Mouse (Mus musculus): ENCODE measurements around the gene Dmbt1. TPM values are rescaled to one million over a fixed set of nuclear protein-coding genes. Genes with fewer than 3 reads are reported as not detected.
A peak's percentile ranks its signal among the peaks of the same experiment; 100 is the strongest.
"Not testable (repeated sequence)": the region's sequence is repeated elsewhere in the genome, so short reads cannot be mapped to it uniquely, and the experiment has no call there.

The Dmbt1 gene
- polyA plus RNA-seq, 1 experiment from 2014 or later = not detected

- ATAC-seq (ENCODE audit: low FRiP score) = no peak
- Histone ChIP-seq H3K4me2 (replicated peaks; ENCODE audit: low read depth, low read length) (no peak overlapping the region), H3K9ac (ENCODE audit: low read depth, low read length) (no peak overlapping the region), H3K4me1 (replicated peaks; ENCODE audit: control insufficient read depth, insufficient read depth, low read length) (no peaks in the 10 kb centered on the region), H3K4me3 (ENCODE audit: low read depth, low read length) (no peak overlapping the region), H3K27ac (ENCODE audit: low read depth, low read length) (no peak overlapping the region), H3K27me3 (ENCODE audit: control insufficient read depth, insufficient read depth, low read length) (no peaks in the 10 kb centered on the region), H3K36me3 (ENCODE audit: control insufficient read depth, insufficient read depth, low read length) (no peaks in the 10 kb centered on the region), H3K9me3 (ENCODE audit: control insufficient read depth, low read length) (no peaks in the 10 kb centered on the region)
- 94% methylated on average over 3 of the region's 3 CpGs for WGBS
- no peak for DNase-seq (ENCODE audit: low spot score)
These were observed 4.5 kb downstream of the Dmbt1 start for GRCm38 (mm10) chr7:131036396-131036795.

- no peaks in the 10 kb centered on the region for H3K36me3 ChIP-seq (ENCODE audit: control insufficient read depth, insufficient read depth, low read length)
- no peak for ATAC-seq (ENCODE audit: low FRiP score)
- H3K4me1 ChIP-seq (replicated peaks; ENCODE audit: control insufficient read depth, insufficient read depth, low read length) = no peaks in the 10 kb centered on the region
- H3K4me2 ChIP-seq (replicated peaks; ENCODE audit: low read depth, low read length) = no peak overlapping the region
- no peak overlapping the region for H3K9ac ChIP-seq (ENCODE audit: low read depth, low read length)
- WGBS = 95% methylated on average over 2 of the region's 2 CpGs
- H3K27ac ChIP-seq (ENCODE audit: low read depth, low read length) = no peak overlapping the region
- no peaks in the 10 kb centered on the region for H3K27me3 ChIP-seq (ENCODE audit: control insufficient read depth, insufficient read depth, low read length)
- no peaks in the 10 kb centered on the region for H3K9me3 ChIP-seq (ENCODE audit: control insufficient read depth, low read length)
- no peak overlapping the region for H3K4me3 ChIP-seq (ENCODE audit: low read depth, low read length)
- DNase-seq (ENCODE audit: low spot score) = no peak
These were observed 5.2 kb downstream of the Dmbt1 start for GRCm38 (mm10) chr7:131037083-131037482.

- not testable (repeated sequence) for ATAC-seq (ENCODE audit: low FRiP score); H3K4me3 ChIP-seq (ENCODE audit: low read depth, low read length); H3K9me3 ChIP-seq (ENCODE audit: control insufficient read depth, low read length); H3K36me3 ChIP-seq (ENCODE audit: control insufficient read depth, insufficient read depth, low read length); H3K27ac ChIP-seq (ENCODE audit: low read depth, low read length); H3K27me3 ChIP-seq (ENCODE audit: control insufficient read depth, insufficient read depth, low read length); H3K9ac ChIP-seq (ENCODE audit: low read depth, low read length); H3K4me2 ChIP-seq (replicated peaks; ENCODE audit: low read depth, low read length); DNase-seq (ENCODE audit: low spot score); H3K4me1 ChIP-seq (replicated peaks; ENCODE audit: control insufficient read depth, insufficient read depth, low read length)
- 90% methylated on average over 8 of the region's 8 CpGs for WGBS
These were observed 8.9 kb downstream of the Dmbt1 start for GRCm38 (mm10) chr7:131040760-131041159.

GRCm38 (mm10) chr7:131042657-131043056 is 10.8 kb downstream of the Dmbt1 start:
- H3K9me3 ChIP-seq (ENCODE audit: control insufficient read depth, low read length) = no peaks in the 10 kb centered on the region
- DNase-seq (ENCODE audit: low spot score) (peak; percentile 3), ATAC-seq (ENCODE audit: low FRiP score) (no peak)
- H3K4me2 ChIP-seq (replicated peaks; ENCODE audit: low read depth, low read length) = no peak overlapping the region
- H3K9ac ChIP-seq (ENCODE audit: low read depth, low read length) = no peak overlapping the region
- H3K4me3 ChIP-seq (ENCODE audit: low read depth, low read length) = no peak overlapping the region
- WGBS = 84% methylated on average over 1 of the region's 1 CpGs
- H3K27me3 ChIP-seq (ENCODE audit: control insufficient read depth, insufficient read depth, low read length) = no peaks in the 10 kb centered on the region
- H3K27ac ChIP-seq (ENCODE audit: low read depth, low read length) = no peak overlapping the region
- no peaks in the 10 kb centered on the region for H3K36me3 ChIP-seq (ENCODE audit: control insufficient read depth, insufficient read depth, low read length)
- no peaks in the 10 kb centered on the region for H3K4me1 ChIP-seq (replicated peaks; ENCODE audit: control insufficient read depth, insufficient read depth, low read length)

GRCm38 (mm10) chr7:131045258-131045835 is 13.5 kb downstream of the Dmbt1 start:
- not testable (repeated sequence) for H3K36me3 ChIP-seq (ENCODE audit: control insufficient read depth, insufficient read depth, low read length); ATAC-seq (ENCODE audit: low FRiP score); H3K4me2 ChIP-seq (replicated peaks; ENCODE audit: low read depth, low read length); H3K9ac ChIP-seq (ENCODE audit: low read depth, low read length); H3K27ac ChIP-seq (ENCODE audit: low read depth, low read length); H3K4me1 ChIP-seq (replicated peaks; ENCODE audit: control insufficient read depth, insufficient read depth, low read length); H3K9me3 ChIP-seq (ENCODE audit: control insufficient read depth, low read length); H3K4me3 ChIP-seq (ENCODE audit: low read depth, low read length); H3K27me3 ChIP-seq (ENCODE audit: control insufficient read depth, insufficient read depth, low read length)
- WGBS = 42% methylated on average over 3 of the region's 3 CpGs
- DNase-seq (ENCODE audit: low spot score) = peak; percentile 13

GRCm38 (mm10) chr7:131049829-131050228 is 18.0 kb downstream of the Dmbt1 start:
- H3K4me2 ChIP-seq (replicated peaks; ENCODE audit: low read depth, low read length); H3K4me1 ChIP-seq (replicated peaks; ENCODE audit: control insufficient read depth, insufficient read depth, low read length); DNase-seq (ENCODE audit: low spot score); ATAC-seq (ENCODE audit: low FRiP score); H3K9ac ChIP-seq (ENCODE audit: low read depth, low read length); H3K4me3 ChIP-seq (ENCODE audit: low read depth, low read length); H3K27me3 ChIP-seq (ENCODE audit: control insufficient read depth, insufficient read depth, low read length); H3K27ac ChIP-seq (ENCODE audit: low read depth, low read length); H3K9me3 ChIP-seq (ENCODE audit: control insufficient read depth, low read length); H3K36me3 ChIP-seq (ENCODE audit: control insufficient read depth, insufficient read depth, low read length): not testable (repeated sequence)
- WGBS = 86% methylated on average over 8 of the region's 8 CpGs

GRCm38 (mm10) chr7:131054808-131055370 is 23.0 kb downstream of the Dmbt1 start:
- no peaks in the 10 kb centered on the region for H3K9me3 ChIP-seq (ENCODE audit: control insufficient read depth, low read length)
- H3K4me3 ChIP-seq (ENCODE audit: low read depth, low read length) = no peak overlapping the region
- no peak overlapping the region for H3K4me2 ChIP-seq (replicated peaks; ENCODE audit: low read depth, low read length)
- H3K4me1 ChIP-seq (replicated peaks; ENCODE audit: control insufficient read depth, insufficient read depth, low read length) = no peaks in the 10 kb centered on the region
- H3K9ac ChIP-seq (ENCODE audit: low read depth, low read length) = no peak overlapping the region
- no peaks in the 10 kb centered on the region for H3K27me3 ChIP-seq (ENCODE audit: control insufficient read depth, insufficient read depth, low read length)
- H3K36me3 ChIP-seq (ENCODE audit: control insufficient read depth, insufficient read depth, low read length) = no peaks in the 10 kb centered on the region
- H3K27ac ChIP-seq (ENCODE audit: low read depth, low read length) = no peak overlapping the region
- ATAC-seq (ENCODE audit: low FRiP score) (no peak), DNase-seq (ENCODE audit: low spot score) (peak; percentile 40)

- not testable (repeated sequence) for H3K36me3 ChIP-seq (ENCODE audit: control insufficient read depth, insufficient read depth, low read length); ATAC-seq (ENCODE audit: low FRiP score); H3K27ac ChIP-seq (ENCODE audit: low read depth, low read length); DNase-seq (ENCODE audit: low spot score); H3K27me3 ChIP-seq (ENCODE audit: control insufficient read depth, insufficient read depth, low read length); H3K4me3 ChIP-seq (ENCODE audit: low read depth, low read length); H3K9me3 ChIP-seq (ENCODE audit: control insufficient read depth, low read length); H3K9ac ChIP-seq (ENCODE audit: low read depth, low read length); H3K4me1 ChIP-seq (replicated peaks; ENCODE audit: control insufficient read depth, insufficient read depth, low read length); H3K4me2 ChIP-seq (replicated peaks; ENCODE audit: low read depth, low read length)
- 82% methylated on average over 9 of the region's 9 CpGs for WGBS
These were observed 26.1 kb downstream of the Dmbt1 start for GRCm38 (mm10) chr7:131057918-131058317.

- not testable (repeated sequence) for ATAC-seq (ENCODE audit: low FRiP score); H3K4me2 ChIP-seq (replicated peaks; ENCODE audit: low read depth, low read length); H3K4me3 ChIP-seq (ENCODE audit: low read depth, low read length); H3K36me3 ChIP-seq (ENCODE audit: control insufficient read depth, insufficient read depth, low read length); H3K27me3 ChIP-seq (ENCODE audit: control insufficient read depth, insufficient read depth, low read length); H3K4me1 ChIP-seq (replicated peaks; ENCODE audit: control insufficient read depth, insufficient read depth, low read length); H3K9me3 ChIP-seq (ENCODE audit: control insufficient read depth, low read length); H3K9ac ChIP-seq (ENCODE audit: low read depth, low read length); H3K27ac ChIP-seq (ENCODE audit: low read depth, low read length)
- WGBS = 76% methylated on average over 2 of the region's 2 CpGs
- peak; percentile 2 for DNase-seq (ENCODE audit: low spot score)
These were observed 28.0 kb downstream of the Dmbt1 start for GRCm38 (mm10) chr7:131059808-131060207.

Data from hindbrain, embryonic 11.5 days (tissue).